Mouse (Mus musculus) lung, postnatal 0 days (tissue): ENCODE measurements around the gene Mrrf.

Experiments used
- CTCF ChIP-seq: IDR thresholded peaks from 2 replicates; pipeline ENCODE4 v1.5.1; 2016; ENCODE audit warnings: antibody characterized with exemption, mild to moderate bottlenecking
- EP300 ChIP-seq: IDR thresholded peaks from 2 replicates; pipeline ENCODE4 v1.6.1; 2016; ENCODE audit warnings: antibody characterized with exemption, mild to moderate bottlenecking, control low read depth

DNA sequence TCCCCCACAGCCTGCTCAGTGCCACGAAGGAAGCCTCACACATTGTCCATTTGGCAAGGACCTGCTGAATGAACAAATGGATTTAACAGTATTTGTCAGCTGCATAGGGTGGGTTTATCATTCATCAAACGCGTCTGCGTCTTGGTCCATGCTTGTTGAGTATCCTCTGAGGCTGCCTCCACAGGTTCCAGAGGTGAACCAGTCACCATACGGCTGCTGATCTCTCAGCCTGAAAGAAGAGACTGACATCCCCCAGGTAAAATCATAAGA, 66.4 kb downstream of the Mrrf start:
- TF ChIP-seq CTCF = no peak
- TF ChIP-seq EP300 = no peak
